ENCODE assay signal across 8 mouse cellular contexts in genomic region chr15:100616221-100616620, GRCm38 (mm10). TPM values are rescaled to one million over a fixed set of nuclear protein-coding genes. Genes with fewer than 3 reads are reported as not detected.
A peak's percentile ranks its signal among the peaks of the same experiment; 100 is the strongest.
DNase-seq lines count a peak whose midpoint lies in the region; ATAC-seq and TF ChIP-seq lines count a peak whose summit lies in the region.

No protein-coding gene starts in this region.

- TF ChIP-seq EP300 in heart, adult 2 months (IDR thresholded peaks at IDR 0.05; ENCODE audit: insufficient read depth, low read depth, low read length) = no peak

- H3K27ac ChIP-seq in heart, adult 2 months = peak overlapping the region; percentile 98
- peak overlapping the region; percentile 96 for H3K27ac ChIP-seq in forebrain, embryonic 10.5 days
- peak overlapping the region; percentile 97 for H3K27ac ChIP-seq in liver, embryonic 13.5 days

- no peaks in the 10 kb centered on the region for H3K27me3 ChIP-seq in heart, adult 2 months (ENCODE audit: control insufficient read depth, insufficient read depth, low read length)
- H3K27me3 ChIP-seq in forebrain, embryonic 10.5 days (ENCODE audit: poor library complexity, severe bottlenecking) = peaks cover 18% of the 10 kb centered on the region
- H3K27me3 ChIP-seq in liver, embryonic 13.5 days = no peaks in the 10 kb centered on the region

- under 1% methylated on average over 19 of the region's 19 CpGs for WGBS in heart, adult 2 months
- WGBS in forebrain, embryonic 10.5 days = 1% methylated on average over 19 of the region's 19 CpGs
- 1% methylated on average over 19 of the region's 19 CpGs for WGBS in liver, embryonic 13.5 days (ENCODE audit: insufficient replicate concordance)

- peaks cover 23% of the 10 kb centered on the region for H3K36me3 ChIP-seq in heart, adult 2 months (ENCODE audit: control insufficient read depth, insufficient read depth, low read length)
- H3K36me3 ChIP-seq in forebrain, embryonic 10.5 days (replicated peaks) = peaks cover 41% of the 10 kb centered on the region
- peaks cover 44% of the 10 kb centered on the region for H3K36me3 ChIP-seq in liver, embryonic 13.5 days

- no peak for TF ChIP-seq POLR2A in heart, adult 2 months (IDR thresholded peaks at IDR 0.05; ENCODE audit: insufficient read depth, low read depth, low read length)

- no peak for TF ChIP-seq CTCF in heart, adult 2 months (IDR thresholded peaks at IDR 0.05)

- no peak for DNase-seq in heart, adult 2 months
- DNase-seq in heart, postnatal 36 days = no peak
- DNase-seq in 3T3-L1 (ENCODE audit: low read depth, low spot score) = peak; percentile 50
- DNase-seq in forebrain, embryonic 10.5 days (ENCODE audit: extremely low spot score, low spot score) = no peak
- no peak for DNase-seq in liver, embryonic 13.5 days
- no peak for DNase-seq in right cerebral cortex, postnatal 36 days (ENCODE audit: low spot score in 2 of 2)
- no peak for DNase-seq in natural killer cell, adult 2 months (ENCODE audit: low spot score in 2 of 2)

- H3K4me1 ChIP-seq in heart, adult 2 months (ENCODE audit: control insufficient read depth, insufficient read depth, low read length) = peaks cover 12% of the 10 kb centered on the region
- peaks cover 33% of the 10 kb centered on the region for H3K4me1 ChIP-seq in forebrain, embryonic 10.5 days
- peaks cover 35% of the 10 kb centered on the region for H3K4me1 ChIP-seq in liver, embryonic 13.5 days (replicated peaks)

- peak overlapping the region; percentile 86 for H3K9ac ChIP-seq in heart, adult 2 months (ENCODE audit: low read depth, low read length)
- H3K9ac ChIP-seq in liver, embryonic 13.5 days = peak overlapping the region; percentile 95

- H3K4me2 ChIP-seq in liver, embryonic 13.5 days = peak overlapping the region; percentile 93

- intact Hi-C loops in heart, adult 2 months (cut with DNase I) = loop anchor here (10.0 kb wide), 1 partner anchor 151 kb away; the partner anchor contains the start of gene Letmd1
- intact Hi-C loops in heart, postnatal 36 days (cut with DNase I) = loop anchor here (10.0 kb wide), 2 partner anchors 391 to 641 kb away; partner anchors contain the start of genes Atf1 and Larp4

- peak overlapping the region; percentile 85 for H3K4me3 ChIP-seq in heart, adult 2 months
- H3K4me3 ChIP-seq in forebrain, embryonic 10.5 days = peak overlapping the region; percentile 92
- peak overlapping the region; percentile 95 for H3K4me3 ChIP-seq in liver, embryonic 13.5 days (replicated peaks)

- H3K9me3 ChIP-seq in forebrain, embryonic 10.5 days = no peaks in the 10 kb centered on the region
- no peaks in the 10 kb centered on the region for H3K9me3 ChIP-seq in liver, embryonic 13.5 days (replicated peaks)

- H3K79me2 ChIP-seq in heart, adult 2 months (replicated peaks; ENCODE audit: control insufficient read depth, insufficient read depth, low read length) = no peaks in the 10 kb centered on the region

- peak; percentile 1; the same call in 1 of the 2 replicates for ATAC-seq in liver, embryonic 13.5 days (ENCODE audit: low read depth)
- no peak for ATAC-seq in CD4-positive, CD25-positive, alpha-beta regulatory T cell, adult 4 months

RNA-seq across cellular contexts. Expression of gene Dazap2, which starts 1.1 kb away (rescaled TPM):
- total RNA-seq in heart, adult 2 months (2021) = 100 to 1,000 TPM; 157 to 180 TPM
- 486 and 542 TPM in 2 replicates for polyA plus RNA-seq in heart, adult 2 months (2012; rRNA removed)
- total RNA-seq in heart, postnatal 36 days (2021) = 100 to 1,000 TPM; 161 to 177 TPM
- polyA plus RNA-seq in forebrain, embryonic 10.5 days (2016; fragmentation: Nextera tagmentation; extraction: Ambion mirVana) = 214 and 224 TPM in 2 replicates
- 141 and 173 TPM in 2 replicates for polyA plus RNA-seq in liver, embryonic 13.5 days (2015; fragmentation: Nextera tagmentation; extraction: Ambion mirVana)
- polyA plus RNA-seq in CD4-positive, CD25-positive, alpha-beta regulatory T cell, adult 4 months (2017; shearing (Covaris generic)) = 100 to 1,000 TPM; 682 to 766 TPM

RNA-seq across cellular contexts. Expression of gene Pou6f1, which starts 16.4 kb away (rescaled TPM):
- 10 to 100 TPM in 1 of 2 experiments, 1 to 10 TPM in 1; 8.0 to 11.5 TPM for total RNA-seq in heart, adult 2 months (2021)
- polyA plus RNA-seq in heart, adult 2 months (2012; rRNA removed) = 13.7 and 15.7 TPM in 2 replicates
- 10 to 100 TPM; 10.8 to 13.3 TPM for total RNA-seq in heart, postnatal 36 days (2021)
- polyA plus RNA-seq in forebrain, embryonic 10.5 days (2016; fragmentation: Nextera tagmentation; extraction: Ambion mirVana) = 3.6 and 4.9 TPM in 2 replicates
- 0.10 and 0.23 TPM in 2 replicates for polyA plus RNA-seq in liver, embryonic 13.5 days (2015; fragmentation: Nextera tagmentation; extraction: Ambion mirVana)
- polyA plus RNA-seq in CD4-positive, CD25-positive, alpha-beta regulatory T cell, adult 4 months (2017; shearing (Covaris generic)) = 10 to 100 TPM; 13.3 to 17.4 TPM

RNA-seq across cellular contexts. Expression of gene Smagp, which starts 20.5 kb away (rescaled TPM):
- 10 to 100 TPM; 11.6 to 12.9 TPM for total RNA-seq in heart, adult 2 months (2021)
- 19.5 and 21.1 TPM in 2 replicates for polyA plus RNA-seq in heart, adult 2 months (2012; rRNA removed)
- total RNA-seq in heart, postnatal 36 days (2021) = 10 to 100 TPM; 13.7 to 15.8 TPM
- polyA plus RNA-seq in forebrain, embryonic 10.5 days (2016; fragmentation: Nextera tagmentation; extraction: Ambion mirVana) = 4.3 and 4.6 TPM in 2 replicates
- polyA plus RNA-seq in liver, embryonic 13.5 days (2015; fragmentation: Nextera tagmentation; extraction: Ambion mirVana) = 7.7 and 7.9 TPM in 2 replicates
- polyA plus RNA-seq in CD4-positive, CD25-positive, alpha-beta regulatory T cell, adult 4 months (2017; shearing (Covaris generic)) = not detected

RNA-seq across cellular contexts. Expression of gene Bin2, which starts 53.1 kb away (rescaled TPM):
- total RNA-seq in heart, adult 2 months (2021) = 1 to 10 TPM; 1.6 to 2.0 TPM
- polyA plus RNA-seq in heart, adult 2 months (2012; rRNA removed) = 1.3 and 3.0 TPM in 2 replicates
- 1 to 10 TPM; 1.6 TPM for total RNA-seq in heart, postnatal 36 days (2021)
- 3.3 and 3.6 TPM in 2 replicates for polyA plus RNA-seq in forebrain, embryonic 10.5 days (2016; fragmentation: Nextera tagmentation; extraction: Ambion mirVana)
- polyA plus RNA-seq in liver, embryonic 13.5 days (2015; fragmentation: Nextera tagmentation; extraction: Ambion mirVana) = 19.7 and 25.7 TPM in 2 replicates
- polyA plus RNA-seq in CD4-positive, CD25-positive, alpha-beta regulatory T cell, adult 4 months (2017; shearing (Covaris generic)) = 100 to 1,000 TPM; 283 to 390 TPM
